Mouse (Mus musculus) heart, embryonic 16.5 days (tissue): Measurements from ENCODE around the gene Syne3. TPM values are rescaled to one million over a fixed set of nuclear protein-coding genes. Genes with fewer than 3 reads are reported as not detected.
A peak's percentile ranks its signal among the peaks of the same experiment; 100 is the strongest.

Source experiments
- ATAC-seq: fragments of 200-750 bp; cut with Nextera tagmentation; replicated peaks from 2 replicates; pipeline ENCODE4 v1.8.0; 2017; ENCODE audit warnings: moderate number of reproducible peaks; ENCODE audit not compliant: insufficient read depth, low FRiP score; ENCODE audit errors: extremely low read depth
- H3K27ac ChIP-seq: fragments of 300-500 bp; sonication (generic); 2 replicates; pipeline ENCODE4 v1.5.1; 2014; ENCODE audit warnings: mild to moderate bottlenecking, low read length, control low read depth, moderate library complexity
- H3K27me3 ChIP-seq: fragments of 300-500 bp; sonication (generic); 2 replicates; pipeline ENCODE4 v1.6.1; 2014; ENCODE audit warnings: low read length, mixed read lengths; ENCODE audit not compliant: control insufficient read depth, insufficient read depth
- H3K36me3 ChIP-seq: fragments of 300-500 bp; sonication (generic); 2 replicates; pipeline ENCODE4 v1.6.1; 2014; ENCODE audit not compliant: control insufficient read depth, insufficient read depth
- H3K4me1 ChIP-seq: fragments of 300-500 bp; sonication (generic); 2 replicates; pipeline ENCODE4 v1.6.1; 2014; ENCODE audit warnings: low read length, mixed read lengths; ENCODE audit not compliant: control insufficient read depth, insufficient read depth
- H3K4me2 ChIP-seq: fragments of 300-500 bp; sonication (generic); 2 replicates; pipeline ENCODE4 v1.6.1; 2014; ENCODE audit warnings: low read depth, mild to moderate bottlenecking, control low read depth, low read length
- H3K4me3 ChIP-seq: fragments of 300-500 bp; sonication (generic); 2 replicates; pipeline ENCODE4 v1.5.1; 2014; ENCODE audit warnings: mild to moderate bottlenecking, control low read depth, low read length
- H3K9ac ChIP-seq: fragments of 300-500 bp; sonication (generic); 2 replicates; pipeline ENCODE4 v1.6.1; 2014; ENCODE audit warnings: low read length, control low read depth
- H3K9me3 ChIP-seq: fragments of 300-500 bp; sonication (generic); replicated peaks from 2 replicates; pipeline ENCODE4 v1.6.1; 2016; ENCODE audit warnings: low read length; ENCODE audit not compliant: control insufficient read depth
- WGBS: fragments of 180-500 bp; shearing (Covaris S2); extraction: QIAGEN DNeasy Blood & Tissue Kit; methylation state at CpG from one replicate; pipeline ENCODE4 v1.1.7; 2014; 5-methylcytosine and 5-hydroxymethylcytosine counted together
- polyA plus RNA-seq: library from polyadenylated mRNA; unstranded; fragments of >200 nt; fragmentation: Nextera tagmentation; extraction: Ambion mirVana; gene quantifications from 2 replicates; pipeline ENCODE4 v1.2.1, GENCODE M21; 2015

The Syne3 gene
- polyA plus RNA-seq, 1 experiment from 2014 or later: 1.9 TPM

DNA sequence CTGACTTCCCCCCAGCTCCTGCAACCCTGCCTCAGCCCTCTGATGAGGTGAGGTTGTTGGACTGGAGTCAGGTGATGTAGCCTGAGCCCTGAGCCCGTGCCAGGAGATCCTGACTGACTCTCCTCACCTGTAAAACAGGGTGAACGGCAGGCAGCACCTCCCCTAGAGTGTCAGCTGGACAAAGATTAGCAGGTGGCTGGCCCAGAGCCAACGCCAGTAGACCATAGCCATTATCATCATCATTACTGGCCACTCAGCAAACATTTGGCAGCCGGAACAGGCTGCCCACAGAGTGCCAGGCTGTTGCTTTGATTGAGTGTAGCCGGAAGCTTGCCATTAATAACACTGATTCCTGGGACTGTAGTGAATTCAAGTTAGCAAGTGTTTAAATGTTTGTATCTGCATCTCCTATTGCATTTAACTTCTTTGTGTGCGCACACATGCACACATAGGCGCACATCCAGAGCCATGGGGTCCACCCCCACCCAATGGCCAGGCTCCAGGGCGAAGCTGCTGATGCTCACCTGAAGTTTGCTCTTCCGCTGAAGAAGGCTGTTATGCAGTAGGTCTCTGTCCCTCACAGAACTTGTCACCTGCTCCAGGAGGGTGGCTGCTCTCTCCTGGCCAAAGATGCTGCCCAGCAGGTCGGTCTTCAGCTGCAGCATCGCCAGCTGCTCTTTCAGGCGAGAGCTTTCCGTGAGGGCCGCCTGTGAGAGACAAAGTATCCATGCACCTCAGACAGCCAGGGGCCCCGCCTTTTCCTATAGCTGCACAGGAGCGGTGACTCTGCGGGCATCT lies 54.4 kb downstream of the Syne3 start:
- Histone ChIP-seq H3K36me3 (peaks cover 2% of the 10 kb centered on the region; the same call in 1 of the 2 replicates), H3K27me3 (no peaks in the 10 kb centered on the region), H3K4me3 (no peak overlapping the region), H3K4me1 (peaks cover 7% of the 10 kb centered on the region; the same call in 1 of the 2 replicates), H3K4me2 (no peak overlapping the region), H3K9ac (no peak overlapping the region), H3K9me3 (no peaks in the 10 kb centered on the region), H3K27ac (no peak overlapping the region)
- 59% methylated on average over 17 of the region's 17 CpGs for WGBS
- no peak for ATAC-seq

GRCm38 (mm10) chr12:104953941-104954340 lies 55.7 kb downstream of the Syne3 start:
- ATAC-seq: no peak
- Histone ChIP-seq H3K4me3 (no peak overlapping the region), H3K27ac (no peak overlapping the region), H3K4me2 (no peak overlapping the region), H3K36me3 (peaks cover 2% of the 10 kb centered on the region; the same call in 1 of the 2 replicates), H3K9me3 (no peaks in the 10 kb centered on the region), H3K9ac (no peak overlapping the region), H3K27me3 (no peaks in the 10 kb centered on the region), H3K4me1 (peaks cover 7% of the 10 kb centered on the region; the same call in 1 of the 2 replicates)
- WGBS: 12% methylated on average over 4 of the region's 4 CpGs

DNA sequence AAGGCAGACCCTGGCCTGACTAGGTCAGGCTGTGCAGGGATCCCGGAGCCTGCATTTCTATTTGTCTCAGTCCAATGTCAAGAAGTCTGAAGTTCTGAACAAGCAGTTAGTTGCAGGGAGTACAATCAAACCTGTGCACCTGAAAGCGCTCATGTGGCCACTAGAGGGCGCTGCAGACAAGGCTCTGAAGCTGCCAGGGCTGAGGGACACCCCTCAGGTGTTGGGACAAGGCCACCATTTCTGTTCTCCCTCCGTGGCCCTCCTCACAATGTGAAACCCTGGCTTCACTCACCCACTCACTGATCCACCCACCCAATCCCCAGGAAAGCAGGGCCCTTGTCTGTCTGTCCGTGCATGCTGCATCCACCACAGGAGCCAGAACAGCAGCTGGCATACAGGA lies 57.2 kb downstream of the Syne3 start:
- WGBS: 16% methylated on average over 5 of the region's 5 CpGs

GRCm38 (mm10) chr12:104947911-104948310 lies 61.7 kb downstream of the Syne3 start:
- ATAC-seq: no peak
- H3K9ac ChIP-seq: no peak overlapping the region
- peaks cover 3% of the 10 kb centered on the region; the same call in 1 of the 2 replicates for H3K36me3 ChIP-seq
- H3K4me1 ChIP-seq: no peaks in the 10 kb centered on the region
- H3K4me3 ChIP-seq: no peak overlapping the region
- no peaks in the 10 kb centered on the region for H3K9me3 ChIP-seq
- WGBS: 76% methylated on average over 2 of the region's 2 CpGs
- no peaks in the 10 kb centered on the region for H3K27me3 ChIP-seq
- H3K27ac ChIP-seq: no peak overlapping the region
- H3K4me2 ChIP-seq: no peak overlapping the region

More for the DNA sequence above, 57.2 kb downstream of the Syne3 start:
- Histone ChIP-seq H3K4me2 (no peak overlapping the region), H3K4me3 (no peak overlapping the region), H3K4me1 (peaks cover 7% of the 10 kb centered on the region; the same call in 1 of the 2 replicates), H3K9ac (no peak overlapping the region), H3K36me3 (peaks cover 2% of the 10 kb centered on the region; the same call in 1 of the 2 replicates), H3K27ac (no peak overlapping the region), H3K27me3 (no peaks in the 10 kb centered on the region), H3K9me3 (no peaks in the 10 kb centered on the region)
- peak; percentile 58; the same call in 1 of the 2 replicates for ATAC-seq

DNA sequence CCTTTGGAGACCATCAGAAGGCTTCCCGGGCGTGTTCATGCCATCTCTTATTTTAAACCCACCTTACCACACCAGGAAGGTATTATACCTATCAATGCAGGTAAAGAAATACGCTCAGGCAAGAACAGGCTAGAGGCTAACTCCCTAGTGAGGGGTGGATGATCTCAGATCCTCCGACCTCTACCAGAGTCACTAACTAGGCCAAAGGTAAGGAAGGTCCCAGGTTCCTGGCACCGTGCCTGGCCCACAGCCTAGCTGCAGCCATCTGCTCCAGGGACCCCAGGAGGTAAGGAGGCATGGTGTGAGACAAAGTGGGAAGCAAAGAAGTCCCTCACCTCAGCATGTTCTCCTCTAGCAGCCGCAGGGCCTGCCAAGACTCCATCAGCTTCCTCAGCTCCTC lies 63.4 kb downstream of the Syne3 start:
- ATAC-seq: no peak

GRCm38 (mm10) chr12:104940466-104940865 lies 69.1 kb downstream of the Syne3 start:
- H3K27me3 ChIP-seq: no peaks in the 10 kb centered on the region
- no peaks in the 10 kb centered on the region for H3K4me1 ChIP-seq
- H3K36me3 ChIP-seq: peaks cover 12% of the 10 kb centered on the region; the same call in 1 of the 2 replicates
- H3K4me3 ChIP-seq: no peak overlapping the region
- no peak for ATAC-seq
- H3K9me3 ChIP-seq: peaks cover 5% of the 10 kb centered on the region; the same call in 1 of the 2 replicates
- 84% methylated on average over 9 of the region's 9 CpGs for WGBS
- H3K4me2 ChIP-seq: no peak overlapping the region
- H3K27ac ChIP-seq: no peak overlapping the region
- H3K9ac ChIP-seq: no peak overlapping the region

More for the DNA sequence above, 63.4 kb downstream of the Syne3 start:
- Histone ChIP-seq H3K4me2 (no peak overlapping the region), H3K27me3 (no peaks in the 10 kb centered on the region), H3K4me1 (no peaks in the 10 kb centered on the region), H3K36me3 (peaks cover 5% of the 10 kb centered on the region; the same call in 1 of the 2 replicates), H3K9me3 (no peaks in the 10 kb centered on the region), H3K9ac (no peak overlapping the region), H3K27ac (no peak overlapping the region), H3K4me3 (no peak overlapping the region)
- 89% methylated on average over 6 of the region's 6 CpGs for WGBS

- no peak for ATAC-seq
- Histone ChIP-seq H3K27ac (no peak overlapping the region), H3K9ac (no peak overlapping the region), H3K4me1 (no peaks in the 10 kb centered on the region), H3K27me3 (no peaks in the 10 kb centered on the region), H3K36me3 (peaks cover 12% of the 10 kb centered on the region; the same call in 1 of the 2 replicates), H3K9me3 (peaks cover 5% of the 10 kb centered on the region; the same call in 1 of the 2 replicates), H3K4me2 (no peak overlapping the region), H3K4me3 (no peak overlapping the region)
- WGBS: 16% methylated on average over 4 of the region's 4 CpGs
Observed at GRCm38 (mm10) chr12:104940027-104940386, 69.6 kb downstream of the Syne3 start.

GRCm38 (mm10) chr12:104939372-104940026 lies 70.1 kb downstream of the Syne3 start:
- H3K4me2 ChIP-seq: no peak overlapping the region
- H3K4me3 ChIP-seq: no peak overlapping the region

GRCm38 (mm10) chr12:104938935-104939334 lies 70.7 kb downstream of the Syne3 start:
- Histone ChIP-seq H3K27me3 (no peaks in the 10 kb centered on the region), H3K9ac (no peak overlapping the region), H3K4me3 (no peak overlapping the region), H3K4me1 (no peaks in the 10 kb centered on the region), H3K4me2 (no peak overlapping the region), H3K27ac (no peak overlapping the region), H3K9me3 (peaks cover 5% of the 10 kb centered on the region; the same call in 1 of the 2 replicates), H3K36me3 (peaks cover 12% of the 10 kb centered on the region; the same call in 1 of the 2 replicates)
- ATAC-seq: no peak
- 66% methylated on average over 5 of the region's 5 CpGs for WGBS

More at GRCm38 (mm10) chr12:104939372-104940026, 70.1 kb downstream of the Syne3 start:
- WGBS: 40% methylated on average over 13 of the region's 13 CpGs
- peaks cover 5% of the 10 kb centered on the region; the same call in 1 of the 2 replicates for H3K9me3 ChIP-seq
- no peaks in the 10 kb centered on the region for H3K4me1 ChIP-seq
- H3K27ac ChIP-seq: no peak overlapping the region
- H3K9ac ChIP-seq: no peak overlapping the region
- H3K36me3 ChIP-seq: peaks cover 12% of the 10 kb centered on the region; the same call in 1 of the 2 replicates
- H3K27me3 ChIP-seq: no peaks in the 10 kb centered on the region
- ATAC-seq: peak; percentile 60
